16 mouse cellular contexts compared by ENCODE assay signal in the genomic region with DNA sequence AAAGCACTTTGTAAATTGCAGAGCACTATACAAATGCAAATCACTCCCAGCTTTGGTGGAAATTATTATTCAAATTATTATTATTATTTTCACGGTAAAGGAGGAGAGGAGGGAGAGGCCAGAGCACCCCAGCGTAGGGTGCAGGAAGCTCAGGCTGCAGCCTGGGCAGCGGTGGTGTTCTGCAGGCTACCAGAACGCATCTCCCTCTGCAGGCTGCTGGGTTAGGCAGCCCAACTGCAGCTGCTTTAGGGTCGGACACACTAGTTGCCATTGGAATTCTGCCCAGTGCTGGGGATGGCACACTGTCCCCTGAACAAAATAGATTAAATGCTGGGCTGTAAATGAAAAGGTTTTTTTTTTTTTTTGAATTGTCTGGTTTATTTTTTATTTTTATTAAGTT.
DNase-seq lines count a peak whose midpoint lies in the region; ATAC-seq and TF ChIP-seq lines count a peak whose summit lies in the region.
"Had no signal": no experiment of that assay in that cellular context is flagged by ENCODE, and none has a peak within 500 bp of the region (broad histone marks: within the 10 kb centered on the region; RNA-seq: fewer than 3 reads in every experiment).

No protein-coding gene starts in this region.

- no peaks in the 10 kb centered on the region for H3K36me3 ChIP-seq in heart, embryonic 11.5 days (ENCODE audit: control insufficient read depth, insufficient read depth, low read length)
- no peaks in the 10 kb centered on the region for H3K36me3 ChIP-seq in midbrain, embryonic 13.5 days
- H3K36me3 ChIP-seq in midbrain, embryonic 11.5 days (ENCODE audit: control insufficient read depth, insufficient read depth, low read length): no peaks in the 10 kb centered on the region
- no peaks in the 10 kb centered on the region for H3K36me3 ChIP-seq in forebrain, embryonic 14.5 days (ENCODE audit: control insufficient read depth, insufficient read depth, low read length)
- H3K36me3 ChIP-seq in midbrain, postnatal 0 days (ENCODE audit: insufficient read depth, low read length): no peaks in the 10 kb centered on the region
- H3K36me3 ChIP-seq: heart, embryonic 12.5 days; limb, embryonic 10.5 days had no signal

- no peak overlapping the region for H3K27ac ChIP-seq in heart, embryonic 11.5 days (ENCODE audit: low read depth, low read length)
- H3K27ac ChIP-seq in midbrain, embryonic 13.5 days: peak overlapping the region; percentile 53; the same call in 1 of the 2 replicates
- no peak overlapping the region for H3K27ac ChIP-seq in midbrain, embryonic 11.5 days (ENCODE audit: low read depth, low read length)
- 0 out of 2 replicates have a peak overlapping the region, but pooled peaks have one; percentile 22 for H3K27ac ChIP-seq in forebrain, embryonic 14.5 days (ENCODE audit: low read depth, low read length)
- H3K27ac ChIP-seq in midbrain, postnatal 0 days (ENCODE audit: low read depth, low read length): no peak overlapping the region
- H3K27ac ChIP-seq: kidney, postnatal 0 days; limb, embryonic 10.5 days had no signal

- H3K4me2 ChIP-seq in heart, embryonic 11.5 days: no peak overlapping the region
- H3K4me2 ChIP-seq in midbrain, embryonic 13.5 days (replicated peaks): no peak overlapping the region
- H3K4me2 ChIP-seq in midbrain, embryonic 11.5 days: no peak overlapping the region
- H3K4me2 ChIP-seq in forebrain, embryonic 14.5 days (ENCODE audit: low read length): no peak overlapping the region
- H3K4me2 ChIP-seq in midbrain, postnatal 0 days (ENCODE audit: low read depth, low read length, poor library complexity, severe bottlenecking): no peak overlapping the region
- H3K4me2 ChIP-seq: heart, embryonic 12.5 days had no signal

- no peaks in the 10 kb centered on the region for H3K9me3 ChIP-seq in heart, embryonic 11.5 days (replicated peaks; ENCODE audit: control insufficient read depth, low read length)
- no peaks in the 10 kb centered on the region for H3K9me3 ChIP-seq in midbrain, embryonic 13.5 days
- no peaks in the 10 kb centered on the region; the same call in 1 of the 2 replicates for H3K9me3 ChIP-seq in midbrain, embryonic 11.5 days (ENCODE audit: control insufficient read depth, low read length)
- no peaks in the 10 kb centered on the region for H3K9me3 ChIP-seq in forebrain, embryonic 14.5 days (replicated peaks; ENCODE audit: control insufficient read depth, low read length)
- no peaks in the 10 kb centered on the region for H3K9me3 ChIP-seq in midbrain, postnatal 0 days (ENCODE audit: low read length)
- H3K9me3 ChIP-seq: limb, embryonic 10.5 days had no signal

- DNase-seq in heart, adult 11 months: peak; percentile 45
- DNase-seq in midbrain, embryonic 11.5 days (ENCODE audit: low spot score, missing footprints): no peak
- peak; percentile 56 for DNase-seq in forebrain, embryonic 14.5 days (ENCODE audit: low spot score)
- peak; percentile 45 for DNase-seq in midbrain, postnatal 0 days (ENCODE audit: low spot score)
- DNase-seq in kidney, postnatal 25 days: no peak
- no peak for DNase-seq in cerebellum, adult 9-11 months
- DNase-seq: embryo, embryonic 11 days; heart, postnatal 14 days; kidney, adult 18-20 months; liver, postnatal 0 days had no signal

- ATAC-seq in heart, embryonic 11.5 days (replicated peaks; ENCODE audit: insufficient number of reproducible peaks, low FRiP score, low TSS enrichment): no peak
- ATAC-seq in midbrain, embryonic 13.5 days: peak; percentile 81
- no peak for ATAC-seq in midbrain, embryonic 11.5 days (ENCODE audit: low FRiP score)
- peak; percentile 55; the same call in 1 of the 2 replicates for ATAC-seq in forebrain, embryonic 14.5 days
- ATAC-seq in midbrain, postnatal 0 days (ENCODE audit: low FRiP score): no peak
- ATAC-seq: liver, postnatal 0 days had no signal

- TF ChIP-seq CTCF in midbrain, postnatal 0 days (IDR thresholded peaks at IDR 0.05): peak; percentile 50

- no peak overlapping the region for H3K9ac ChIP-seq in heart, embryonic 11.5 days (ENCODE audit: low read depth, low read length)
- no peak overlapping the region for H3K9ac ChIP-seq in midbrain, embryonic 13.5 days (replicated peaks)
- no peak overlapping the region for H3K9ac ChIP-seq in midbrain, embryonic 11.5 days (ENCODE audit: low read length)
- no peak overlapping the region for H3K9ac ChIP-seq in forebrain, embryonic 14.5 days (ENCODE audit: low read length)
- no peak overlapping the region for H3K9ac ChIP-seq in midbrain, postnatal 0 days (replicated peaks; ENCODE audit: low read length, poor library complexity, severe bottlenecking)
- H3K9ac ChIP-seq: heart, embryonic 12.5 days; liver, postnatal 0 days had no signal

- no peak overlapping the region for H3K4me3 ChIP-seq in heart, embryonic 11.5 days (ENCODE audit: low read depth, low read length)
- H3K4me3 ChIP-seq in midbrain, embryonic 13.5 days (replicated peaks): no peak overlapping the region
- no peak overlapping the region for H3K4me3 ChIP-seq in midbrain, embryonic 11.5 days (ENCODE audit: low read depth, low read length)
- H3K4me3 ChIP-seq in forebrain, embryonic 14.5 days (ENCODE audit: low read depth, low read length): no peak overlapping the region
- no peak overlapping the region for H3K4me3 ChIP-seq in midbrain, postnatal 0 days (ENCODE audit: low read depth, low read length)
- H3K4me3 ChIP-seq: heart, embryonic 12.5 days; limb, embryonic 10.5 days; myocyte had no signal

- peaks cover 3% of the 10 kb centered on the region; the same call in 1 of the 2 replicates for H3K4me1 ChIP-seq in heart, embryonic 11.5 days (ENCODE audit: control insufficient read depth, insufficient read depth, low read length)
- peaks cover 30% of the 10 kb centered on the region for H3K4me1 ChIP-seq in midbrain, embryonic 13.5 days (replicated peaks)
- peaks cover 3% of the 10 kb centered on the region; the same call in 1 of the 2 replicates for H3K4me1 ChIP-seq in midbrain, embryonic 11.5 days (ENCODE audit: control insufficient read depth, insufficient read depth, low read length)
- H3K4me1 ChIP-seq in forebrain, embryonic 14.5 days (ENCODE audit: control insufficient read depth, insufficient read depth, low read length): peaks cover 4% of the 10 kb centered on the region; the same call in 1 of the 2 replicates
- no peaks in the 10 kb centered on the region for H3K4me1 ChIP-seq in midbrain, postnatal 0 days (ENCODE audit: insufficient read depth, low read length)
- H3K4me1 ChIP-seq: heart, embryonic 12.5 days had no signal

- H3K27me3 ChIP-seq in heart, embryonic 11.5 days (ENCODE audit: control insufficient read depth, insufficient read depth, low read length): peaks cover 4% of the 10 kb centered on the region
- no peaks in the 10 kb centered on the region for H3K27me3 ChIP-seq in midbrain, embryonic 13.5 days
- H3K27me3 ChIP-seq in midbrain, embryonic 11.5 days (ENCODE audit: control insufficient read depth, insufficient read depth, low read length): no peaks in the 10 kb centered on the region
- no peaks in the 10 kb centered on the region for H3K27me3 ChIP-seq in forebrain, embryonic 14.5 days (replicated peaks; ENCODE audit: control insufficient read depth, insufficient read depth, low read length)
- H3K27me3 ChIP-seq in midbrain, postnatal 0 days (ENCODE audit: insufficient read depth, low read length): no peaks in the 10 kb centered on the region; the same call in 1 of the 2 replicates

- WGBS in heart, embryonic 11.5 days (ENCODE audit: insufficient replicate concordance): 22% methylated on average over 5 of the region's 5 CpGs
- WGBS in midbrain, embryonic 13.5 days: 3% methylated on average over 5 of the region's 5 CpGs
- WGBS in midbrain, embryonic 11.5 days: 20% methylated on average over 5 of the region's 5 CpGs
- 8% methylated on average over 5 of the region's 5 CpGs for WGBS in forebrain, embryonic 14.5 days
- WGBS in midbrain, postnatal 0 days: 14% methylated on average over 5 of the region's 5 CpGs

Comparison
In these comparisons a context has a peak if more than half of its experiments do, and no peak if none do; other contexts are left out.
1. DNase-seq: peak in heart, adult 11 months (single experiment), forebrain, embryonic 14.5 days (single experiment) and midbrain, postnatal 0 days (single experiment); none in midbrain, embryonic 11.5 days (single experiment), kidney, postnatal 25 days (0 of 2) and cerebellum, adult 9-11 months (single experiment).
2. ATAC-seq: peak in midbrain, embryonic 13.5 days (single experiment) and forebrain, embryonic 14.5 days (single experiment); none in heart, embryonic 11.5 days (single experiment), midbrain, embryonic 11.5 days (single experiment) and midbrain, postnatal 0 days (single experiment).
3. H3K27ac ChIP-seq: peak in midbrain, embryonic 13.5 days (single experiment) and forebrain, embryonic 14.5 days (single experiment); none in heart, embryonic 11.5 days (single experiment), midbrain, embryonic 11.5 days (single experiment) and midbrain, postnatal 0 days (single experiment).